Mouse (Mus musculus): ENCODE results near the gene Tjp1. TPM values are rescaled to one million over a fixed set of nuclear protein-coding genes. Genes with fewer than 3 reads are reported as not detected.

The Tjp1 gene
- total RNA-seq, 2 experiments from 2014 or later, result 0.13 to 0.22 TPM

GRCm38 (mm10) chr7:65438146-65438545, 89.4 kb downstream of the Tjp1 start:
- ATAC-seq (ENCODE audit: poor library complexity, severe bottlenecking), result no peak

GRCm38 (mm10) chr7:65436921-65437320, 90.7 kb downstream of the Tjp1 start:
- no peak for ATAC-seq (ENCODE audit: poor library complexity, severe bottlenecking)

GRCm38 (mm10) chr7:65431018-65431695, 96.4 kb downstream of the Tjp1 start:
- no peak for ATAC-seq (ENCODE audit: poor library complexity, severe bottlenecking)

GRCm38 (mm10) chr7:65430401-65430800, 97.2 kb downstream of the Tjp1 start:
- no peak for ATAC-seq (ENCODE audit: poor library complexity, severe bottlenecking)

GRCm38 (mm10) chr7:65424519-65424918, 103.1 kb downstream of the Tjp1 start:
- ATAC-seq (ENCODE audit: poor library complexity, severe bottlenecking), result no peak

GRCm38 (mm10) chr7:65422456-65422855, 105.1 kb downstream of the Tjp1 start:
- ATAC-seq (ENCODE audit: poor library complexity, severe bottlenecking), result no peak

GRCm38 (mm10) chr7:65421451-65421850, 106.1 kb downstream of the Tjp1 start:
- ATAC-seq (ENCODE audit: poor library complexity, severe bottlenecking), result peak; percentile 12; the same call in 1 of the 2 replicates

GRCm38 (mm10) chr7:65419926-65420325, 107.7 kb downstream of the Tjp1 start:
- ATAC-seq (ENCODE audit: poor library complexity, severe bottlenecking), result no peak

- ATAC-seq (ENCODE audit: poor library complexity, severe bottlenecking), result no peak
These were observed 108.6 kb downstream of the Tjp1 start for GRCm38 (mm10) chr7:65419012-65419411.

GRCm38 (mm10) chr7:65418366-65418911, 109.1 kb downstream of the Tjp1 start:
- no peak for ATAC-seq (ENCODE audit: poor library complexity, severe bottlenecking)

GRCm38 (mm10) chr7:65417231-65418100, 110.1 kb downstream of the Tjp1 start:
- ATAC-seq (ENCODE audit: poor library complexity, severe bottlenecking), result no peak

- ATAC-seq (ENCODE audit: poor library complexity, severe bottlenecking), result no peak
These were observed 111.1 kb downstream of the Tjp1 start for GRCm38 (mm10) chr7:65416506-65416905.

- ATAC-seq (ENCODE audit: poor library complexity, severe bottlenecking), result no peak
These were observed 113.3 kb downstream of the Tjp1 start for GRCm38 (mm10) chr7:65413946-65414945.

GRCm38 (mm10) chr7:65410668-65411067, 116.9 kb downstream of the Tjp1 start:
- ATAC-seq (ENCODE audit: poor library complexity, severe bottlenecking), result 0 out of 2 replicates have a peak, but pooled peaks have one; percentile 21

GRCm38 (mm10) chr7:65406427-65406826, 121.2 kb downstream of the Tjp1 start:
- ATAC-seq (ENCODE audit: poor library complexity, severe bottlenecking), result no peak

GRCm38 (mm10) chr7:65402516-65402915, 125.1 kb downstream of the Tjp1 start:
- no peak for ATAC-seq (ENCODE audit: poor library complexity, severe bottlenecking)

GRCm38 (mm10) chr7:65401622-65402021, 126.0 kb downstream of the Tjp1 start:
- ATAC-seq (ENCODE audit: poor library complexity, severe bottlenecking), result no peak

- no peak for ATAC-seq (ENCODE audit: poor library complexity, severe bottlenecking)
These were observed 131.7 kb downstream of the Tjp1 start for GRCm38 (mm10) chr7:65395891-65396290.

- ATAC-seq (ENCODE audit: poor library complexity, severe bottlenecking), result no peak
These were observed 132.4 kb downstream of the Tjp1 start for GRCm38 (mm10) chr7:65395166-65395565.

GRCm38 (mm10) chr7:65394672-65395071, 132.9 kb downstream of the Tjp1 start:
- ATAC-seq (ENCODE audit: poor library complexity, severe bottlenecking), result no peak

All from megakaryocyte, adult 5-6 weeks (primary cell).